Comparison of ENCODE assay signal across 31 mouse cellular contexts in genomic region chr1:19219381-19219780, GRCm38 (mm10). TPM values are rescaled to one million over a fixed set of nuclear protein-coding genes. Genes with fewer than 3 reads are reported as not detected.
DNase-seq lines count a peak whose midpoint lies in the region; ATAC-seq lines count a peak whose summit lies in the region.
"Had no signal": no experiment of that assay in that cellular context is flagged by ENCODE, and none has a peak within 500 bp of the region (broad histone marks: within the 10 kb centered on the region; RNA-seq: fewer than 3 reads in every experiment).

No protein-coding gene starts in this region.

- H3K4me3 ChIP-seq in hindbrain, embryonic 13.5 days: no peak overlapping the region
- no peak overlapping the region for H3K4me3 ChIP-seq in hindbrain, embryonic 10.5 days
- peak overlapping the region; percentile 12; the same call in 1 of the 2 replicates for H3K4me3 ChIP-seq in midbrain, embryonic 14.5 days (replicated peaks; ENCODE audit: low read depth, low read length)
- H3K4me3 ChIP-seq: heart, embryonic 10.5 days; heart, embryonic 15.5 days; myocyte; stomach, embryonic 15.5 days had no signal

- no peaks in the 10 kb centered on the region for H3K9me3 ChIP-seq in hindbrain, embryonic 13.5 days
- no peaks in the 10 kb centered on the region for H3K9me3 ChIP-seq in hindbrain, embryonic 10.5 days
- no peaks in the 10 kb centered on the region for H3K9me3 ChIP-seq in midbrain, embryonic 14.5 days (ENCODE audit: control insufficient read depth, low read length)
- H3K9me3 ChIP-seq: heart, embryonic 10.5 days; heart, embryonic 15.5 days; stomach, embryonic 15.5 days had no signal

- 0 out of 2 replicates have a peak, but pooled peaks cover 12% of the 10 kb centered on the region for H3K4me1 ChIP-seq in hindbrain, embryonic 13.5 days (replicated peaks)
- no peaks in the 10 kb centered on the region; the same call in 1 of the 2 replicates for H3K4me1 ChIP-seq in hindbrain, embryonic 10.5 days (replicated peaks)
- no peaks in the 10 kb centered on the region for H3K4me1 ChIP-seq in midbrain, embryonic 14.5 days (ENCODE audit: control insufficient read depth, insufficient read depth, low read length)
- H3K4me1 ChIP-seq: heart, embryonic 10.5 days; heart, embryonic 15.5 days; stomach, embryonic 15.5 days had no signal

- ATAC-seq in hindbrain, embryonic 13.5 days (ENCODE audit: low FRiP score): no peak
- no peak for ATAC-seq in midbrain, embryonic 14.5 days (ENCODE audit: low FRiP score, low TSS enrichment)
- ATAC-seq in monocyte, adult 5-6 weeks (replicated peaks; ENCODE audit: insufficient number of reproducible peaks, low FRiP score, low TSS enrichment, poor library complexity, severe bottlenecking): no peak
- ATAC-seq: CD4-positive, CD25-positive, alpha-beta regulatory T cell, adult 4 months; forebrain, embryonic 14.5 days; intestine, embryonic 16.5 days had no signal

- peaks cover 96% of the 10 kb centered on the region for H3K27me3 ChIP-seq in hindbrain, embryonic 13.5 days
- peaks cover 100% of the 10 kb centered on the region for H3K27me3 ChIP-seq in hindbrain, embryonic 10.5 days (ENCODE audit: insufficient read depth, poor library complexity, severe bottlenecking)
- H3K27me3 ChIP-seq in midbrain, embryonic 14.5 days (ENCODE audit: control insufficient read depth, insufficient read depth, low read length): peaks cover 94% of the 10 kb centered on the region

- H3K4me2 ChIP-seq in hindbrain, embryonic 13.5 days: 0 out of 2 replicates have a peak overlapping the region, but pooled peaks have one; percentile 19
- peak overlapping the region; percentile 38 for H3K4me2 ChIP-seq in midbrain, embryonic 14.5 days (ENCODE audit: low read length)
- H3K4me2 ChIP-seq: heart, embryonic 15.5 days; stomach, embryonic 15.5 days had no signal

- H3K9ac ChIP-seq in hindbrain, embryonic 13.5 days: no peak overlapping the region
- H3K9ac ChIP-seq in midbrain, embryonic 14.5 days (replicated peaks; ENCODE audit: low read length): peak overlapping the region; percentile 9; the same call in 1 of the 2 replicates
- H3K9ac ChIP-seq: heart, embryonic 15.5 days; liver, embryonic 14.5 days; stomach, embryonic 15.5 days had no signal

- no peak for DNase-seq in hindbrain, embryonic 10.5 days (ENCODE audit: low spot score)
- DNase-seq in retina, postnatal 1 day: peak; percentile 3
- no peak for DNase-seq in retina, embryonic 14.5 days (ENCODE audit: low spot score)
- DNase-seq in midbrain, embryonic 14.5 days: peak; percentile 25
- DNase-seq in cerebellum, adult 18-20 months: no peak
- DNase-seq: adrenal gland, postnatal 14 days; cerebellum, adult 8-10 months; cerebellum, postnatal 25 days; gastrocnemius, postnatal 25 days; heart, adult 11 months; heart, postnatal 36 days; kidney, adult 8-10 months; kidney, postnatal 10 days; layer of hippocampus, postnatal 36 days; left cerebral cortex, postnatal 4 days; liver; lung, adult 2 months; lung, postnatal 10 days; right cerebral cortex, postnatal 25 days; thymus, postnatal 14 days had no signal

- H3K36me3 ChIP-seq in hindbrain, embryonic 13.5 days: no peaks in the 10 kb centered on the region
- H3K36me3 ChIP-seq in hindbrain, embryonic 10.5 days: no peaks in the 10 kb centered on the region
- H3K36me3 ChIP-seq in midbrain, embryonic 14.5 days (ENCODE audit: control insufficient read depth, insufficient read depth, low read length): no peaks in the 10 kb centered on the region
- H3K36me3 ChIP-seq: heart, embryonic 10.5 days; heart, embryonic 15.5 days; stomach, embryonic 15.5 days had no signal

- no peak overlapping the region for H3K27ac ChIP-seq in hindbrain, embryonic 13.5 days
- H3K27ac ChIP-seq in hindbrain, embryonic 10.5 days: no peak overlapping the region
- H3K27ac ChIP-seq in midbrain, embryonic 14.5 days (replicated peaks; ENCODE audit: low read depth, low read length): peak overlapping the region; percentile 70
- H3K27ac ChIP-seq: heart, embryonic 10.5 days; heart, embryonic 15.5 days; liver, embryonic 14.5 days; stomach, embryonic 15.5 days had no signal

RNA-seq across cellular contexts. Expression of gene Tfap2b, which starts 10.7 kb away (rescaled TPM):
- polyA plus RNA-seq in hindbrain, embryonic 13.5 days (2015; fragmentation: Nextera tagmentation; extraction: Ambion mirVana): 93.5 and 103 TPM in 2 replicates
- 38.6 and 81.5 TPM in 2 replicates for polyA plus RNA-seq in hindbrain, embryonic 10.5 days (2016; fragmentation: Nextera tagmentation; extraction: Ambion mirVana)
- 239 and 249 TPM in 2 replicates for polyA plus RNA-seq in midbrain, embryonic 14.5 days (2014; fragmentation: Nextera tagmentation; extraction: Ambion mirVana)
- total RNA-seq in monocyte, adult 5-6 weeks (2017): not detected in 3 replicates
- total RNA-seq: gastrocnemius, postnatal 25 days; heart, postnatal 36 days had no signal
- polyA plus RNA-seq: large intestine, adult 2 months; lung, adult 2 months; myocyte had no signal

Comparison
In these comparisons a context has a peak if more than half of its experiments do, and no peak if none do; other contexts are left out.
1. DNase-seq: peak in retina, postnatal 1 day (single experiment) and midbrain, embryonic 14.5 days (single experiment); none in hindbrain, embryonic 10.5 days (single experiment), retina, embryonic 14.5 days (single experiment) and cerebellum, adult 18-20 months (0 of 2).